Mouse (Mus musculus): ENCODE data around the gene Pmpca. TPM values are rescaled to one million over a fixed set of nuclear protein-coding genes. Genes with fewer than 3 reads are reported as not detected.

Gene Pmpca
- 108 and 111 TPM in 2 replicates for polyA plus RNA-seq (2014; fragmentation: Nextera tagmentation; extraction: Ambion mirVana)

DNA sequence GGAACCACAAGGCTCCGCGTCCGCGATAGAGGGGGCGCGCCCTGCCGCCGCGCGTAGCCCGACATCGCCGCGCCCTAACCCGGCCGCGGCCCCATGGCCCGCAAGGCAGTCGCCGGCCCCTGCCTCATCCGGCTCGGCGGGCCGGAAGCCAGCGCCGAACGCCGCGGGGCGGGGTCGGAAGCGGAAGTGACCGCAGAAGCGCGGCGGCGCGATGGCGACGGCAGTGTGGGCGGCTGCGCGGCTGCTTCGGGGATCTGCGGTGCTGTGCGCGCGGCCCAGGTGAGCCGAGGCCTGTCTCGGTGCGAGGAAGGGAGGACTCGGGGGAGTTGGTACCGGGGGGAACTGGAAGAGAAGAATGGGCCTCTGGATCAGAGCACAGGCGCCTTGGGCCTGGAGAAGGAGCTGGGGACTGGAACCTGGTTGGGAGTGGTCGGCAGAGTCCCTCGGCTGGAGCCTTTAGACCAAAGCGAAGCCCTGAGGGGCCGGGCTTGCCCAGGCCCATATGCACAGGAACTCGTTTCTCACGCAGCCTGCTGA is at the start of gene Pmpca, which contains the start of gene Entr1:
Gene Pmpca, plus strand, starts transcription at position 186 of the 537 bp plus-strand sequence.
Gene Entr1, minus strand, starts transcription at position 163 of the 537 bp plus-strand sequence.
- ATAC-seq (ENCODE audit: insufficient number of reproducible peaks, insufficient read depth, low FRiP score, low read depth) = peak; percentile 79
- under 1% methylated on average over 53 of the region's 60 CpGs for WGBS
- peaks cover 75% of the 10 kb centered on the region for H3K36me3 ChIP-seq (ENCODE audit: control insufficient read depth, insufficient read depth, low read length)

GRCm38 (mm10) chr2:26341510-26341981 is 47.6 kb upstream of the Pmpca start:
- H3K4me3 ChIP-seq (ENCODE audit: control insufficient read depth in 1 of 2, insufficient read depth in 1 of 2, low read depth in 1 of 2, low read length in 2 of 2) = no peak overlapping the region
- peak; percentile 34 for ATAC-seq (ENCODE audit: insufficient number of reproducible peaks, insufficient read depth, low FRiP score, low read depth)
- WGBS = 9% methylated on average over 2 of the region's 2 CpGs
- peaks cover 48% of the 10 kb centered on the region for H3K36me3 ChIP-seq (ENCODE audit: control insufficient read depth, insufficient read depth, low read length)
- H3K9ac ChIP-seq (ENCODE audit: low read length) = peak overlapping the region; percentile 62
- H3K4me2 ChIP-seq (ENCODE audit: low read length) = peak overlapping the region; percentile 55
- peaks cover 51% of the 10 kb centered on the region in 2 experiments for H3K4me1 ChIP-seq (ENCODE audit: control insufficient read depth in 2 of 2, insufficient read depth in 2 of 2, low read length in 2 of 2)
- H3K27ac ChIP-seq (replicated peaks in 1 of 2; ENCODE audit: control insufficient read depth in 1 of 2, insufficient read depth in 1 of 2, low read depth in 2 of 2, low read length in 2 of 2) = peak overlapping the region; percentile 93 to 98
- H3K27me3 ChIP-seq (ENCODE audit: control insufficient read depth, insufficient read depth, low read length) = no peaks in the 10 kb centered on the region
- H3K9me3 ChIP-seq (ENCODE audit: control insufficient read depth, low read length) = no peaks in the 10 kb centered on the region

More for the DNA sequence above, at the start of gene Pmpca, which contains the start of gene Entr1:
- Histone ChIP-seq H3K27me3 (ENCODE audit: control insufficient read depth, insufficient read depth, low read length) (no peaks in the 10 kb centered on the region), H3K9me3 (ENCODE audit: control insufficient read depth, low read length) (no peaks in the 10 kb centered on the region), H3K9ac (ENCODE audit: low read length) (peak within 1 kb of the TSS; percentile 96), H3K4me2 (ENCODE audit: low read length) (peak within 1 kb of the TSS; percentile 90), H3K4me1 (ENCODE audit: control insufficient read depth in 2 of 2, insufficient read depth in 2 of 2, low read length in 2 of 2) (peaks cover 5 to 15% of the 10 kb centered on the region in 2 experiments), H3K4me3 (ENCODE audit: control insufficient read depth in 1 of 2, insufficient read depth in 1 of 2, low read depth in 1 of 2, low read length in 2 of 2) (peak within 1 kb of the TSS; percentile 94 to 97), H3K27ac (replicated peaks in 1 of 2; ENCODE audit: control insufficient read depth in 1 of 2, insufficient read depth in 1 of 2, low read depth in 2 of 2, low read length in 2 of 2) (peak within 1 kb of the TSS; percentile 28 to 70; a peak in 3 of 4 replicates)

GRCm38 (mm10) chr2:26342044-26342443 is 47.1 kb upstream of the Pmpca start:
- Histone ChIP-seq H3K9me3 (ENCODE audit: control insufficient read depth, low read length) (no peaks in the 10 kb centered on the region), H3K27ac (replicated peaks in 1 of 2; ENCODE audit: control insufficient read depth in 1 of 2, insufficient read depth in 1 of 2, low read depth in 2 of 2, low read length in 2 of 2) (peak overlapping the region; percentile 93 to 98), H3K4me1 (ENCODE audit: control insufficient read depth in 2 of 2, insufficient read depth in 2 of 2, low read length in 2 of 2) (peaks cover 51% of the 10 kb centered on the region in 2 experiments), H3K9ac (ENCODE audit: low read length) (peak overlapping the region; percentile 62), H3K4me2 (ENCODE audit: low read length) (peak overlapping the region; percentile 55), H3K4me3 (ENCODE audit: control insufficient read depth in 1 of 2, insufficient read depth in 1 of 2, low read depth in 1 of 2, low read length in 2 of 2) (no peak overlapping the region), H3K36me3 (ENCODE audit: control insufficient read depth, insufficient read depth, low read length) (peaks cover 53% of the 10 kb centered on the region), H3K27me3 (ENCODE audit: control insufficient read depth, insufficient read depth, low read length) (no peaks in the 10 kb centered on the region)
- WGBS = 18% methylated on average over 10 of the region's 10 CpGs
- peak; percentile 75 for ATAC-seq (ENCODE audit: insufficient number of reproducible peaks, insufficient read depth, low FRiP score, low read depth)

DNA sequence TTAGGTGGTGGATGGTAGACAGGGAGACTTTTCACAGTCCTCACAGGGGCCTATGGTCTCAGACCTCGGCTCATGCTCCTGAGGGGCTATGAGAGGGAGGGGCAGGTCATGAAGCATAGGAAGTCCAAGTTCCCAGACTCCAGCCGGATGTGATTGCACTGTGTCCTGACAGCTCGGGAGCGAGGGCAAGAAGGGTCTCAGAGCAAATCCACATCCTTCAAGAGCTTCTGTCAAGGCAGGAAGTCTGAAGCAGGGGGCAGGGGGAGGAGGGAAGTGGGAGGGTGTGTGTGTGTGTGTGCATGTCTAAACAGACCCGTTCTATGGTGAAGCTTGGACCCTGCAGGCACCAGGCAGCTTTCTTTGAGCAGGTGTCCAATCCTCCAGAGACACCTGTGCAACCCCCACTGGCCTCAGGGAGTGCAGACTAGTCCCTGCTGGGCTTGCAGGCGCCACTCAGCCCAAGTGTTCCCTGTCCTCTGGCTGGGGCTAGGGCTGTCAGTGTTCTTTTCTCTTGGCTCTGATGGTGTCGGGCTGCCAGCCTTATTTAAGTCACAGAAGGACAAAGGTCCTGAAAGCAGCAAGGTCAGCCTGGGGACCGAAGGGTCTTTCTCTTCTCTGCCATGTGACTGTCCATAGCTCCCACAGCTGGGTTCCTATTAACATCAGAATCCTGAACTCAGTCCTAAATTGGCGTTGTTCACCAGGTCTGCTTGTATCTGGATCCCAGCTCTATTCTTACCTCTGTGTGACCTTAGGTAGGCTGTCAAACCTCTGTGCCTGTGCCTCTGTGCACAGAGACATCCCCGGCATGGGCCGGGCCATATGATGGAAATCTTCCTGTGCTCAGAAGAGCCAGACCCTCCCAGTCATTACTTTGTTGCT is 46.3 kb upstream of the Pmpca start:
- Histone ChIP-seq H3K9ac (ENCODE audit: low read length) (peak overlapping the region; percentile 23; the same call in 1 of the 2 replicates), H3K36me3 (ENCODE audit: control insufficient read depth, insufficient read depth, low read length) (peaks cover 61% of the 10 kb centered on the region), H3K4me1 (ENCODE audit: control insufficient read depth in 2 of 2, insufficient read depth in 2 of 2, low read length in 2 of 2) (peaks cover 51% of the 10 kb centered on the region in 2 experiments), H3K9me3 (ENCODE audit: control insufficient read depth, low read length) (no peaks in the 10 kb centered on the region), H3K4me2 (ENCODE audit: low read length) (peak overlapping the region; percentile 22), H3K27ac (replicated peaks in 1 of 2; ENCODE audit: control insufficient read depth in 1 of 2, insufficient read depth in 1 of 2, low read depth in 2 of 2, low read length in 2 of 2) (peak overlapping the region; percentile 93 to 98), H3K4me3 (ENCODE audit: control insufficient read depth in 1 of 2, insufficient read depth in 1 of 2, low read depth in 1 of 2, low read length in 2 of 2) (no peak overlapping the region), H3K27me3 (ENCODE audit: control insufficient read depth, insufficient read depth, low read length) (no peaks in the 10 kb centered on the region)
- WGBS = 48% methylated on average over 11 of the region's 11 CpGs
- peak; percentile 15; the same call in 1 of the 2 replicates for ATAC-seq (ENCODE audit: insufficient number of reproducible peaks, insufficient read depth, low FRiP score, low read depth)

- ATAC-seq (ENCODE audit: insufficient number of reproducible peaks, insufficient read depth, low FRiP score, low read depth) = no peak
- Histone ChIP-seq H3K36me3 (ENCODE audit: control insufficient read depth, insufficient read depth, low read length) (peaks cover 70% of the 10 kb centered on the region), H3K27ac (replicated peaks in 1 of 2; ENCODE audit: control insufficient read depth in 1 of 2, insufficient read depth in 1 of 2, low read depth in 2 of 2, low read length in 2 of 2) (peak overlapping the region; percentile 49 to 64; a peak in 3 of 4 replicates)
Measured at GRCm38 (mm10) chr2:26348241-26348640, 40.9 kb upstream of the Pmpca start.

DNA sequence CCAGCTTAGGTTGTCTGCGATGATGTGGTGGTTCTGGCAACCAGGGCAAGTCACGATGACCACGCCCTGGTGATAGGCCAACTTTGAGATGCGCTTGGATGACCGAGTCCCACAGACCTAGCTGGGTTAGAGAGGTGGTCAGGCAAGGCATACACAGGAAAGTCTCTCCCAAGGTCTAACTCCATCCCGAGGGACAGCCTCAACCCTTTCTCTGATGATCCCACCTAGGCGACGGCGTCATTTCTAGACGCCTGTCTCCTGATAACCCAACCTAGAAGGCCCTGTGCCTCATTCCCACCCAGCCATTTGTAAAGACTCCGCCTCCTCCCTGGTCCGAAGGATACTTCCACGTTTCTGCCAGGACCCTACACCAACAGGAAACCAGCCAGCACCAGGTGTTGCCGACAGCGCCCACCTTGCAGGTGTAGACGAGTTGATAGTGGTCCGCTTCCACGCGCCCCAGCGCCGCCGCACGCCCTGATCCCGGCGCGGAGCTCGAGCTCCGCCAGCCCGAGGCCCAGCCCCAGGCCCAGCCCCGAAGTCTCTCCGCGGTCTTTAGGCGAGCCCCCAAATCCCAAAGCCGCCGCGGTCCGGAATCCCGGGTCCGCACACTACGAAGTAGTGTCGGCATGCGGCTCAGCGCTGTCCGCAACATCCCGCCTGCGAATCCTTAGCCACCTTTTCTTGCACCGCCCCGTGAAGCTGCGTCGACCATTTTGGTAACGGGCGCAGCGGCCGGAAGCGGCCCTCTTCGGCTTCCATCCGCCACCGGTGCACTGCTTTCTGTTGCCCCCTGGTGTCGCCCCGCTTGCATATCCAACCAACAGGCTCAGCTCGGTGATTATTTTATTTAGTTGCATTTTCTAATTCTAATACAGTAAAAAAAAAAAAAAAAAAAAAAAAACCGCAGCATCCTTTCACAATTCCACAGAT is 37.5 kb upstream of the Pmpca start, which contains the start of gene Dnlz:
Gene Dnlz, minus strand, starts transcription at position 753 of the 933 bp plus-strand sequence.
- Histone ChIP-seq H3K4me1 (ENCODE audit: control insufficient read depth in 2 of 2, insufficient read depth in 2 of 2, low read length in 2 of 2) (peaks cover 14 to 15% of the 10 kb centered on the region in 2 experiments), H3K4me3 (ENCODE audit: control insufficient read depth in 1 of 2, insufficient read depth in 1 of 2, low read depth in 1 of 2, low read length in 2 of 2) (peak within 1 kb of the TSS; percentile 89 to 93), H3K27ac (replicated peaks in 1 of 2; ENCODE audit: control insufficient read depth in 1 of 2, insufficient read depth in 1 of 2, low read depth in 2 of 2, low read length in 2 of 2) (peak within 1 kb of the TSS; percentile 62 to 80), H3K9me3 (ENCODE audit: control insufficient read depth, low read length) (no peaks in the 10 kb centered on the region), H3K36me3 (ENCODE audit: control insufficient read depth, insufficient read depth, low read length) (peaks cover 39% of the 10 kb centered on the region), H3K4me2 (ENCODE audit: low read length) (peak within 1 kb of the TSS; percentile 93), H3K9ac (ENCODE audit: low read length) (peak within 1 kb of the TSS; percentile 96), H3K27me3 (ENCODE audit: control insufficient read depth, insufficient read depth, low read length) (no peaks in the 10 kb centered on the region)
- peak; percentile 46; the same call in 1 of the 2 replicates for ATAC-seq (ENCODE audit: insufficient number of reproducible peaks, insufficient read depth, low FRiP score, low read depth)
- WGBS = 3% methylated on average over 62 of the region's 62 CpGs

More at GRCm38 (mm10) chr2:26348241-26348640, 40.9 kb upstream of the Pmpca start:
- Histone ChIP-seq H3K27me3 (ENCODE audit: control insufficient read depth, insufficient read depth, low read length) (no peaks in the 10 kb centered on the region), H3K9me3 (ENCODE audit: control insufficient read depth, low read length) (no peaks in the 10 kb centered on the region), H3K9ac (ENCODE audit: low read length) (no peak overlapping the region), H3K4me2 (ENCODE audit: low read length) (no peak overlapping the region), H3K4me1 (ENCODE audit: control insufficient read depth in 2 of 2, insufficient read depth in 2 of 2, low read length in 2 of 2) (peaks cover 17 to 18% of the 10 kb centered on the region in 2 experiments), H3K4me3 (ENCODE audit: control insufficient read depth in 1 of 2, insufficient read depth in 1 of 2, low read depth in 1 of 2, low read length in 2 of 2) (no peak overlapping the region)
- 46% methylated on average over 6 of the region's 6 CpGs for WGBS
